In the genomic region with DNA sequence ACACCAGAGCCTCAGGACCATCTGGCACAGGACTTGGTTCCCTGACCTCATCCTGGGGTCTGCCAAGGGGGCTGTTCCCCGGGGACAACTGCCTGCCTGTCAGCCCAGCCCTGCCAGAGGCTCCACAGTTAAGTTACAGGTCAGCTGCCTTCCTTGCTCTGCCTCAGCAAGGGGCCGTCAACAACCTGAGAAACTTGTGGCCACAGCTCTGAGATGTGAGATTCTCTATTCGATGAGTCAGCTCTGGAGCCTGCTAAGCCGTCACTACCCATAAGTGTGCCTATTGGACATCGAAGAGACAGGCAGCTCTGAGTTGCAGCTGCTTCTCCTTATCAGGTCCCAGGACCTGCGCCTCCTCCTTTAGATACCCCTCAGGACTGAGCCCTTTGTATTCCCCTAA, we compare ENCODE assay signal across 21 mouse cellular contexts. TPM values are rescaled to one million over a fixed set of nuclear protein-coding genes. Genes with fewer than 3 reads are reported as not detected.
A peak's percentile ranks its signal among the peaks of the same experiment; 100 is the strongest.
DNase-seq lines count a peak whose midpoint lies in the region.
"Had no signal": no experiment of that assay in that cellular context is flagged by ENCODE, and none has a peak within 500 bp of the region (broad histone marks: within the 10 kb centered on the region; RNA-seq: fewer than 3 reads in every experiment).

No protein-coding gene starts in this region.

- intact Hi-C loops in left cerebral cortex, postnatal 4 days (cut with DNase I) = no loop called here
- intact Hi-C loops in left cerebral cortex, postnatal 14 days (cut with DNase I) = no loop called here

- peak; percentile 3 for DNase-seq in left cerebral cortex, postnatal 4 days
- DNase-seq in left cerebral cortex, postnatal 14 days (ENCODE audit: low spot score in 2 of 2) = no peak
- DNase-seq in NIH3T3 (ENCODE audit: low read depth) = peak; percentile 4
- DNase-seq in embryo, embryonic 11 days = peak; percentile 13
- DNase-seq in retina, postnatal 1 day = peak; percentile 33
- DNase-seq in layer of hippocampus, adult 8-10 months (ENCODE audit: low spot score in 2 of 2) = no peak
- no peak for DNase-seq in thymus, postnatal 14 days
- DNase-seq: adrenal gland, postnatal 36 days; cerebellum, adult 9-11 months; gastrocnemius, postnatal 36 days; heart, postnatal 4 days; kidney, adult 11 months; kidney, postnatal 36 days; liver, embryonic 13.5 days; lung, embryonic 14.5 days; midbrain, embryonic 14.5 days; right cerebral cortex, postnatal 14 days; spleen, adult 18-20 months; thymus, postnatal 36 days had no signal

RNA-seq across cellular contexts. Expression of a gene that starts 54.3 kb away (rescaled TPM):
- 1 to 10 TPM; 7.4 to 9.1 TPM for total RNA-seq in left cerebral cortex, postnatal 4 days (2021)
- total RNA-seq in left cerebral cortex, postnatal 14 days (2021) = 1 to 10 TPM; 6.8 to 7.9 TPM
- total RNA-seq in layer of hippocampus, adult 8-10 months (2022) = 1 to 10 TPM; 7.2 to 8.0 (median 7.5) TPM
- total RNA-seq: adrenal gland, postnatal 36 days; megakaryocyte, adult 5-6 weeks; neutrophil, adult 5-6 weeks had no signal

Comparison
In these comparisons a context has a peak if more than half of its experiments do, and no peak if none do; other contexts are left out.
1. DNase-seq: peak in left cerebral cortex, postnatal 4 days (single experiment), NIH3T3 (single experiment), embryo, embryonic 11 days (single experiment) and retina, postnatal 1 day (single experiment); none in left cerebral cortex, postnatal 14 days (0 of 2), layer of hippocampus, adult 8-10 months (0 of 2) and thymus, postnatal 14 days (single experiment).